Mouse (Mus musculus) kidney, postnatal 10 days (tissue): ENCODE data around the gene Ptges3l.
A peak's percentile ranks its signal among the peaks of the same experiment; 100 is the strongest.
"Not testable (repeated sequence)": the region's sequence is repeated elsewhere in the genome, so short reads cannot be mapped to it uniquely, and the experiment has no call there.

Experiments
- DNase-seq: peaks from one replicate; pipeline ENCODE4 v3.0.0; 2021; ENCODE audit warnings: mixed read lengths

Ptges3l gene

DNA sequence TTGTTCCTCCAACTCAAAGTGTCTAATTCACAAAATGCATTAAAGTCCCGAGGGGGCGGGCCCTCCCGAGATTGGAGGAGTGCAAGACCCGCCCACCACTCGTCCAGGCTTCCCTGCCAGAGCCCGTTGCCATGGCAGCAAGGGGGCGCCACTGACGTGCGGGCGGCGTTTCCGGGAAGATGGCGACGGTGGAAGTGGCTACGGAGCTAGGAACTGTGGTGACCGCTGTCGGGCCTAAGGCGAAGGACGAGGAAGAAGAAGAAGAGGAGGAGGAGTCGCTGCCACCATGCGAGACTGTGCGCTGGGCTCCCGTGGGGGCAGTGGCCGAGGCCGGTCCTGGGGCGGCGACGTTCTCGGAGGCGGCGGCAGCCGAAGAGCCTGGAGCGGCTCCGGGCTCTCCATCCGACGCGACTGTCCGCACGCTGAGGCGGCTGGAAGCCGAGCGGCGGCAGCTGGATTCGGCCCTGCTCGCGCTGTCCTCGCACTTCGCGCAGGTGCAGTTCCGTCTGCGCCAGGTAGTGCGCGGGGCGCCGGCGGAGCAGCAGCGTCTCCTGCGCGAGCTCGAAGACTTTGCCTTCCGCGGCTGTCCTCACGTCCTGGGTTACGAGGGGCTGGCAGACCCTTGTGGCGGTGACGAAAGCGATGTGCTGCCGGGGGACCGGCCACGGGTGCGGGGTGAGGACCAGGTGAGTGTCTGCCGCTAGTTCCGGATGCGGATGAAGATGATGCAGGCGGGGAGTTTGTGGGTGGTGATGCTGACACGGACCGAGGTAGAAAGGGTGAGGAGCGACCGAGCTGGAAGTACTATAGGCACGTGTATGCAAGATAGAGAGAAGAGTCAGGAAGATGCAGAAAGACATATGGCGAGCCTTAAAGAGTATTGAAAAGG lies at the start of gene Ptges3l, which contains the start of gene Rundc1:
TSS of gene Ptges3l (minus strand) at position 409 of the 889 bp plus-strand sequence.
TSS of gene Rundc1 (plus strand) at position 161 of the 889 bp plus-strand sequence.
- peak; percentile 100 for DNase-seq

- DNase-seq = no peak
Measured at GRCm38 (mm10) chr11:101474298-101474697, 49.2 kb upstream of the Ptges3l start.

DNA sequence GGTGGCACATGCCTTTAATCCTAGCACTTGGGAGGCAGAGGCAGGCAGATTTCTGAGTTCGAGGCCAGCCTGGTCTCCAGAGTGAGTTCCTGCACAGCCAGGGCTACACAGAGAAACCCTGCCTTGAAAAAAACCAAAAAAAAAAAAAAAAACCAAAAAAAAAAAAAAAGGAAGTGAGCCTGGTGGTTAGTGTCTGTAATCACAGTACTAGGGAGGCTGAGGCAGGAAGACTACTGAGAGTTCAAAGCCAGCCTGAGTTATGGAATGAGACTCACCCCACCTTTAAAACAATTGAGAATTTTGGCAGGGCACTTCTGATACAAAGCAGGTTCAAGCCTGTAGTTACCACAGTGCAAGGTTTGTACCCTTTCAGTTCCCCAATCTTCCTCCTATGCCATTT lies 48.6 kb upstream of the Ptges3l start:
- DNase-seq = not testable (repeated sequence)

- DNase-seq = no peak
Measured at GRCm38 (mm10) chr11:101472336-101472735, 47.2 kb upstream of the Ptges3l start.

GRCm38 (mm10) chr11:101471926-101472325 lies 46.8 kb upstream of the Ptges3l start:
- no peak for DNase-seq

- DNase-seq = no peak
Measured at GRCm38 (mm10) chr11:101470206-101470605, 45.1 kb upstream of the Ptges3l start.

DNA sequence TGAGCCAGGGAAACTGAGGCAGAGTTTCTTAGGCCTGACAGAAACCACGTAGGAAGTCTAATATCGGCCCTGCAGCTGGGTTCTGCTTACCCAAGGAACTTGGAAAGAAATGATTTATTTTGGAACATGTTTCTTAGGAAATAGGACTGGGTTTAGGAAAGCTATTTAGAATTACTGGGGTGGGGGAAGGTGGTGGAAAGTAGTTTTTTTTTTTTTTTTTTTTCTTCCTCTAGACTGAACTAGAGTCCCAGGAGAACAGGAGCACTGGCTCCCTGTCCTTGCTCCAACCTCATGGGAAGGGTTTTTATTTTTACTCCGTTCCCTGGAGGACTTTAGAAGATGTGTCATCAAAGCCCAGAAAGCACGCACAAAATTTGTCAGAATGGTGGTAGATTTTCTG lies 44.0 kb upstream of the Ptges3l start:
- no peak for DNase-seq

DNA sequence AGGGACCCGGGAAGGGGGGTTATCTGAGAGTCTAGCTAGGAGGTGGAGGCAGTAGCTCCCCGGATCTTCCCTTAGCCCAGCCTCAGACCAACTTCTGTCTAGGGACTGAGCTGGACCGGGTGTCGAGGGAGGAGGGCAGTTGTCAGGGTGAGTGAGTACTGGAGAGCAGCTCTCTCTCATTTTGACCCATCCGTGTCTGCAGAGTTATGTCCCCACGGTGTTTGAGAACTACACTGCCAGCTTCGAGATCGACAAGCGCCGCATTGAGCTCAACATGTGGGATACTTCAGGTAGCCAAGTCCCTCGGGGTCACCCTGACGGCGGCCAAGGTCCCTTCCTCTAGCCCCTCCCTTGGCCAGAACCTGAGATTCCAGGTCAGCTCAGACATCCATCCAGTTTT lies 43.6 kb upstream of the Ptges3l start:
- DNase-seq = peak; percentile 24

- no peak for DNase-seq
Measured at GRCm38 (mm10) chr11:101468263-101468688, 43.1 kb upstream of the Ptges3l start.

- peak; percentile 85 for DNase-seq
Measured at GRCm38 (mm10) chr11:101467477-101468262, 42.5 kb upstream of the Ptges3l start.

DNA sequence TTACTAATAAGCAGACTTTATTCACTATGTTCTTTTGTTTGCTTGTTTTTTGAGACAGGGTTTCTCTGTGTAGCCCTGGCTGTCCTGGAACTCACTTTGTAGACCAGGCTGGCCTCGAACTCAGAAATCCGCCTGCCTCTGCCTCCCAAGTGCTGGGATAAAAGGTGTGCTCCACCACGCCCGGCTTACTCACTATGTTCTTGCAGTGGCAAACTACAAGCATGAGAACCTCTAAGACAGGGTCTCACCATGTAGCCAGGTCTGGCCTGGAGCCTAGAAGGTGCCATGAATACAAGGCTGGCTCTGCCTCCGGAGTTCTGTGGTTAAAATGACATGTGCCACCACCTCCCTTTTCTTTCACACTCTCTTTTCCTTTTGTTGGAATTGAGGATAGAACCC lies 41.4 kb upstream of the Ptges3l start:
- not testable (repeated sequence) for DNase-seq

GRCm38 (mm10) chr11:101465869-101466551 lies 40.9 kb upstream of the Ptges3l start, which contains the start of gene Vat1:
Gene Vat1 (minus strand): TSS chr11:101466230.
- peak; percentile 89 for DNase-seq

DNA sequence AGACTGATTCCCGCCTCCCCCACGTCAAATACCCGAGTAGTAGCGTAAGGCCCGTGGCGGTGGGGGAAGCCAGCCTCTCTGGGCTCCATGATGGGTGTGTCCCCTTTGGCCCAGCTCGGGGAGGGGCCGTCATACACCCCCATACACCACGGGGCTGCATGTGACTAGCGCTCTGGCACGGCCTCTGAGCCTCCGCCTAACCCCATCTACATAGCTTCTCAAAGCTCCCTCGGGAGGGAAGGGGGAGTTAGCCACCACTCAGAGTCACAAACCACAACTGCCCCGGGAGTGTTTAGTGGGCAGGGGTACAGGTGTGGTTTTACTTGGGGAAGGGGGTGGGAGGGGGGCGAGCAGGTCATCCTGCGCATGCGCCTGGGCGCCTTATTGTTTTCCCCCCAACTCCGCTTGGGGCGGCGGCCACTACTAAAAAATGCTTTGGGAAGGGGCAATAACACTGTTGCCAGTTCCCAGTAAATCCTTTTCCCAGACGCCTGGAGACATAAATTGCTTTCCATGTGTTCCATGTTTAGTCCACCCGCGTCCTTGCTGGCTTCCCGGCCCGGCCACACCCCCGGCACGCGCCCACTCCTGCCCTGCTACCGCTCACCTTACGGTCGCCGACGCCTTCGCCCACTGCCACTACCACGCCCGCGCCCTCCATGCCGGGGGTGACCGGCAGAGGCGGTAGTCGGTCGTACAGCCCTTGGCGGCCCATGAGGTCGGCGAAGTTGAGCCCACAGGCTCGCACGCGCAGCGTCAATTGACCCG lies 40.2 kb upstream of the Ptges3l start:
- peak; percentile 76 for DNase-seq

- DNase-seq = peak; percentile 47
Measured at GRCm38 (mm10) chr11:101464211-101465100, 39.3 kb upstream of the Ptges3l start, which contains the start of gene Rnd2. Gene Rnd2 (plus strand): TSS chr11:101464999.

- no peak for DNase-seq
Measured at GRCm38 (mm10) chr11:101462583-101463440, 37.7 kb upstream of the Ptges3l start.

- no peak for DNase-seq
Measured at GRCm38 (mm10) chr11:101462141-101462540, 37.0 kb upstream of the Ptges3l start.

DNA sequence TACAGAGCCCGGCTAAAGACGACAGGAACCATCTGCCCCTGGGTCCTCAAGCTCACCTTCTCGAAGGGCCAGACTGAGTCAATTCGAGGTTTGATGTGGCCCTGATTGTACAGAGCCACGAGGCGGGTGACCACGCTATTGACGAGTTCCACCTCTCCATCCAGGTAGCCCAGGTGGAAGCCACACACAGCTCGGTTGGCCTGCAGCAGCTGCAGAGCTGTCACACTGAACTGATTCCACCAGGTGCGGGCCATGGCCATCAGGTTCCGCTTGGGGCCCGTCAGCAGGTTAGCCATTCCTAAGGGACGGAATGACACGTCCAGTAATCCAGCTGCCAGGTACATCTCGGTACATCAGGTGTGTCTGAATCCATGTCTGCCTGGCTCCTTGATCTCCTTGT lies 35.2 kb upstream of the Ptges3l start:
- no peak for DNase-seq

GRCm38 (mm10) chr11:101459716-101460115 lies 34.6 kb upstream of the Ptges3l start:
- DNase-seq = peak; percentile 68

GRCm38 (mm10) chr11:101458217-101458616 lies 33.1 kb upstream of the Ptges3l start:
- DNase-seq = no peak

- no peak for DNase-seq
Measured at GRCm38 (mm10) chr11:101457631-101458030, 32.5 kb upstream of the Ptges3l start.
